Comparison of ENCODE assay signal across 15 mouse cellular contexts in genomic region chr14:10874595-10875372, GRCm38 (mm10).
"Had no signal": no experiment of that assay in that cellular context is flagged by ENCODE, and none has a peak within 500 bp of the region (broad histone marks: within the 10 kb centered on the region; RNA-seq: fewer than 3 reads in every experiment).

No protein-coding gene starts in this region.

- H3K27ac ChIP-seq: left cerebral cortex, adult 2 months; limb, embryonic 15.5 days; liver, embryonic 12.5 days; lung, embryonic 15.5 days; macrophage; neural tube, embryonic 12.5 days; stomach, embryonic 15.5 days had no signal

- ATAC-seq: liver, embryonic 12.5 days had no signal

- H3K9ac ChIP-seq: limb, embryonic 15.5 days; liver, embryonic 12.5 days; lung, embryonic 15.5 days; neural tube, embryonic 12.5 days; stomach, embryonic 15.5 days had no signal

- DNase-seq: kidney, postnatal 25 days; lung, postnatal 14 days; midbrain, embryonic 14.5 days; right cerebral cortex, postnatal 14 days; thymus, adult 2 months; thymus, postnatal 25 days had no signal

- H3K4me1 ChIP-seq: limb, embryonic 15.5 days; liver, embryonic 12.5 days; lung, embryonic 15.5 days; megakaryocyte, embryonic 14.5 days; neural tube, embryonic 12.5 days; stomach, embryonic 15.5 days had no signal

- H3K4me2 ChIP-seq: limb, embryonic 15.5 days; liver, embryonic 12.5 days; lung, embryonic 15.5 days; neural tube, embryonic 12.5 days; stomach, embryonic 15.5 days had no signal

- H3K9me3 ChIP-seq: limb, embryonic 15.5 days; liver, embryonic 12.5 days; lung, embryonic 15.5 days; megakaryocyte, embryonic 14.5 days; neural tube, embryonic 12.5 days; stomach, embryonic 15.5 days had no signal

- H3K27me3 ChIP-seq: limb, embryonic 15.5 days; liver, embryonic 12.5 days; lung, embryonic 15.5 days; megakaryocyte, embryonic 14.5 days; neural tube, embryonic 12.5 days; stomach, embryonic 15.5 days had no signal

- H3K36me3 ChIP-seq: limb, embryonic 15.5 days; liver, embryonic 12.5 days; lung, embryonic 15.5 days; neural tube, embryonic 12.5 days; stomach, embryonic 15.5 days had no signal

- H3K4me3 ChIP-seq: left cerebral cortex, adult 2 months; limb, embryonic 15.5 days; liver, embryonic 12.5 days; lung, embryonic 15.5 days; megakaryocyte, embryonic 14.5 days; myocyte; neural tube, embryonic 12.5 days; stomach, embryonic 15.5 days had no signal
